Mouse (Mus musculus) lung, embryonic 16.5 days (tissue): ENCODE measurements around the gene Nt5c2. TPM values are rescaled to one million over a fixed set of nuclear protein-coding genes. Genes with fewer than 3 reads are reported as not detected.

Source experiments
- ATAC-seq: fragments of 200-750 bp; cut with Nextera tagmentation; 2 replicates; pipeline ENCODE4 v1.8.0; 2017; ENCODE audit warnings: low read depth, mild to moderate bottlenecking, moderate library complexity
- H3K27ac ChIP-seq: fragments of 300-500 bp; sonication (generic); 2 replicates; pipeline ENCODE4 v1.5.1; 2014; ENCODE audit warnings: mild to moderate bottlenecking, control low read depth, low read length
- H3K27me3 ChIP-seq: fragments of 300-500 bp; sonication (generic); 2 replicates; pipeline ENCODE4 v1.6.1; 2014; ENCODE audit warnings: low read depth, low read length, mixed read lengths; ENCODE audit not compliant: control insufficient read depth, insufficient read depth
- H3K36me3 ChIP-seq: fragments of 300-500 bp; sonication (generic); 2 replicates; pipeline ENCODE4 v1.6.1; 2014; ENCODE audit warnings: low read length; ENCODE audit not compliant: control insufficient read depth, insufficient read depth
- H3K4me1 ChIP-seq: fragments of 300-500 bp; sonication (generic); replicated peaks from 2 replicates; pipeline ENCODE4 v1.6.1; 2014; ENCODE audit warnings: low read length, mixed read lengths; ENCODE audit not compliant: control insufficient read depth, insufficient read depth
- H3K4me2 ChIP-seq: fragments of 300-500 bp; sonication (generic); 2 replicates; pipeline ENCODE4 v1.6.1; 2014; ENCODE audit warnings: low read depth, low read length, control low read depth
- H3K4me3 ChIP-seq: fragments of 300-500 bp; sonication (generic); 2 replicates; pipeline ENCODE4 v1.5.1; 2014; ENCODE audit warnings: mild to moderate bottlenecking, low read length, control low read depth
- H3K9ac ChIP-seq: fragments of 300-500 bp; sonication (generic); 2 replicates; pipeline ENCODE4 v1.6.1; 2014; ENCODE audit warnings: low read length, control low read depth
- H3K9me3 ChIP-seq: fragments of 300-500 bp; sonication (generic); 2 replicates; pipeline ENCODE4 v1.6.1; 2016; ENCODE audit warnings: low read length; ENCODE audit not compliant: control insufficient read depth
- WGBS: fragments of 180-500 bp; shearing (Covaris S2); extraction: QIAGEN DNeasy Blood & Tissue Kit; methylation state at CpG from one replicate; pipeline ENCODE4 v1.1.7; 2014; 5-methylcytosine and 5-hydroxymethylcytosine counted together
- polyA plus RNA-seq: library from polyadenylated mRNA; unstranded; fragments of >200 nt; fragmentation: Nextera tagmentation; extraction: Ambion mirVana; gene quantifications from 2 replicates; pipeline ENCODE4 v1.2.1, GENCODE M21; 2015

Nt5c2 gene
- polyA plus RNA-seq, 1 experiment from 2014 or later, result 92.2 TPM

- no peaks in the 10 kb centered on the region for H3K9me3 ChIP-seq
- 66% methylated on average over 14 of the region's 14 CpGs for WGBS
- no peak overlapping the region for H3K4me3 ChIP-seq
- H3K9ac ChIP-seq, result no peak overlapping the region
- no peaks in the 10 kb centered on the region for H3K27me3 ChIP-seq
- H3K4me1 ChIP-seq, result no peaks in the 10 kb centered on the region
- no peak overlapping the region for H3K27ac ChIP-seq
- ATAC-seq, result no peak
- peaks cover 33% of the 10 kb centered on the region for H3K36me3 ChIP-seq
- H3K4me2 ChIP-seq, result no peak overlapping the region
Measured at GRCm38 (mm10) chr19:46887811-46888527, 127.0 kb downstream of the Nt5c2 start.

GRCm38 (mm10) chr19:46886826-46887225, 128.1 kb downstream of the Nt5c2 start:
- H3K9ac ChIP-seq, result no peak overlapping the region
- no peaks in the 10 kb centered on the region for H3K4me1 ChIP-seq
- no peak overlapping the region for H3K27ac ChIP-seq
- WGBS, result 62% methylated on average over 7 of the region's 7 CpGs
- H3K36me3 ChIP-seq, result peaks cover 36% of the 10 kb centered on the region
- H3K4me3 ChIP-seq, result no peak overlapping the region
- no peaks in the 10 kb centered on the region for H3K27me3 ChIP-seq
- no peaks in the 10 kb centered on the region for H3K9me3 ChIP-seq
- no peak overlapping the region for H3K4me2 ChIP-seq
- no peak for ATAC-seq

- Histone ChIP-seq H3K27ac (no peak overlapping the region), H3K36me3 (peaks cover 25% of the 10 kb centered on the region), H3K4me1 (no peaks in the 10 kb centered on the region), H3K9ac (no peak overlapping the region), H3K27me3 (no peaks in the 10 kb centered on the region), H3K4me2 (no peak overlapping the region), H3K4me3 (no peak overlapping the region), H3K9me3 (no peaks in the 10 kb centered on the region)
- 92% methylated on average over 4 of the region's 4 CpGs for WGBS
- ATAC-seq, result no peak
Measured at GRCm38 (mm10) chr19:46885365-46885764, 129.6 kb downstream of the Nt5c2 start.

- no peaks in the 10 kb centered on the region for H3K4me1 ChIP-seq
- H3K4me2 ChIP-seq, result no peak overlapping the region
- no peak overlapping the region for H3K9ac ChIP-seq
- no peaks in the 10 kb centered on the region for H3K27me3 ChIP-seq
- 0 out of 2 replicates have a peak, but pooled peaks cover 3% of the 10 kb centered on the region for H3K36me3 ChIP-seq
- H3K9me3 ChIP-seq, result no peaks in the 10 kb centered on the region
- no peak overlapping the region for H3K4me3 ChIP-seq
- H3K27ac ChIP-seq, result no peak overlapping the region
- ATAC-seq, result no peak
- WGBS, result 93% methylated on average over 2 of the region's 2 CpGs
Measured at GRCm38 (mm10) chr19:46879876-46880275, 135.1 kb downstream of the Nt5c2 start.

GRCm38 (mm10) chr19:46878346-46878745, 136.6 kb downstream of the Nt5c2 start:
- H3K4me1 ChIP-seq, result no peaks in the 10 kb centered on the region
- H3K9me3 ChIP-seq, result no peaks in the 10 kb centered on the region
- no peak overlapping the region for H3K4me2 ChIP-seq
- no peak overlapping the region for H3K9ac ChIP-seq
- no peak overlapping the region for H3K4me3 ChIP-seq
- no peak overlapping the region for H3K27ac ChIP-seq
- 0 out of 2 replicates have a peak, but pooled peaks cover 3% of the 10 kb centered on the region for H3K36me3 ChIP-seq
- no peaks in the 10 kb centered on the region for H3K27me3 ChIP-seq
- WGBS, result 26% methylated on average over 13 of the region's 13 CpGs
- no peak for ATAC-seq

- no peak overlapping the region for H3K4me2 ChIP-seq
- H3K4me3 ChIP-seq, result no peak overlapping the region
- ATAC-seq, result no peak
- H3K27me3 ChIP-seq, result no peaks in the 10 kb centered on the region
- H3K36me3 ChIP-seq, result 0 out of 2 replicates have a peak, but pooled peaks cover 3% of the 10 kb centered on the region
- 78% methylated on average over 13 of the region's 13 CpGs for WGBS
- H3K27ac ChIP-seq, result no peak overlapping the region
- no peaks in the 10 kb centered on the region for H3K4me1 ChIP-seq
- H3K9ac ChIP-seq, result no peak overlapping the region
- no peaks in the 10 kb centered on the region for H3K9me3 ChIP-seq
Measured at GRCm38 (mm10) chr19:46877886-46878285, 137.1 kb downstream of the Nt5c2 start.

GRCm38 (mm10) chr19:46875790-46876189, 139.2 kb downstream of the Nt5c2 start:
- no peak overlapping the region for H3K27ac ChIP-seq
- no peaks in the 10 kb centered on the region for H3K4me1 ChIP-seq
- no peaks in the 10 kb centered on the region for H3K9me3 ChIP-seq
- H3K27me3 ChIP-seq, result no peaks in the 10 kb centered on the region
- no peak overlapping the region for H3K4me2 ChIP-seq
- no peak overlapping the region for H3K4me3 ChIP-seq
- no peak overlapping the region for H3K9ac ChIP-seq
- no peaks in the 10 kb centered on the region for H3K36me3 ChIP-seq
- peak; percentile 61; the same call in 1 of the 2 replicates for ATAC-seq
- 38% methylated on average over 12 of the region's 12 CpGs for WGBS

- H3K4me3 ChIP-seq, result no peak overlapping the region
Measured at GRCm38 (mm10) chr19:46873924-46874323, 141.0 kb downstream of the Nt5c2 start.

GRCm38 (mm10) chr19:46871651-46872050, 143.3 kb downstream of the Nt5c2 start:
- WGBS, result 59% methylated on average over 7 of the region's 7 CpGs
- no peaks in the 10 kb centered on the region for H3K36me3 ChIP-seq
- no peak overlapping the region for H3K27ac ChIP-seq
- H3K4me2 ChIP-seq, result no peak overlapping the region
- ATAC-seq, result no peak
- no peak overlapping the region for H3K4me3 ChIP-seq
- no peaks in the 10 kb centered on the region for H3K27me3 ChIP-seq
- peaks cover 2% of the 10 kb centered on the region; the same call in 1 of the 2 replicates for H3K4me1 ChIP-seq
- no peak overlapping the region for H3K9ac ChIP-seq
- no peaks in the 10 kb centered on the region for H3K9me3 ChIP-seq

More at GRCm38 (mm10) chr19:46873924-46874323, 141.0 kb downstream of the Nt5c2 start:
- ATAC-seq, result no peak
- 0 out of 2 replicates have a peak, but pooled peaks cover 2% of the 10 kb centered on the region for H3K4me1 ChIP-seq
- WGBS, result 83% methylated on average over 3 of the region's 3 CpGs
- no peaks in the 10 kb centered on the region for H3K36me3 ChIP-seq
- H3K9ac ChIP-seq, result no peak overlapping the region
- no peak overlapping the region for H3K27ac ChIP-seq
- no peaks in the 10 kb centered on the region for H3K27me3 ChIP-seq
- no peak overlapping the region for H3K4me2 ChIP-seq
- H3K9me3 ChIP-seq, result no peaks in the 10 kb centered on the region
